Mouse (Mus musculus) CD4-positive, CD25-positive, alpha-beta regulatory T cell, adult 4 months (primary cell): ENCODE measurements around the gene Atp7a. TPM values are rescaled to one million over a fixed set of nuclear protein-coding genes. Genes with fewer than 3 reads are reported as not detected.

ENCODE experiments used
- polyA plus RNA-seq, 2 experiments: library from polyadenylated mRNA; unstranded; fragments of 100-300 nt; shearing (Covaris generic); gene quantifications; one replicate each; pipeline ENCODE4 v1.2.1; 2017

Gene Atp7a
- polyA plus RNA-seq, 2 experiments from 2014 or later, result 8.7 to 11.7 TPM

Other genes with a start within 250 kb of the Atp7a start
- 100 to 1,000 TPM; 334 to 414 TPM for gene Atrx, start 97.9 kb upstream of the Atp7a start, polyA plus RNA-seq
- gene Magt1, start 15.4 kb upstream of the Atp7a start, polyA plus RNA-seq, result 10 to 100 TPM; 25.6 to 30.8 TPM
- gene Cox7b, start 11.6 kb upstream of the Atp7a start, polyA plus RNA-seq, result 100 to 1,000 TPM; 132 to 352 TPM
- gene Tlr13, start 115.9 kb downstream of the Atp7a start, polyA plus RNA-seq, result not detected
- gene Pgk1, start 159.8 kb downstream of the Atp7a start, polyA plus RNA-seq, result 100 to 1,000 TPM; 128 to 183 TPM
- 10 to 100 TPM; 44.2 to 52.8 TPM for gene Taf9b, start 193.9 kb downstream of the Atp7a start, polyA plus RNA-seq
- not detected for gene Fnd3c2, start 228.1 kb downstream of the Atp7a start, polyA plus RNA-seq